Mouse (Mus musculus): ENCODE results near the gene Psmd3. TPM values are rescaled to one million over a fixed set of nuclear protein-coding genes. Genes with fewer than 3 reads are reported as not detected.

Gene Psmd3
- polyA plus RNA-seq, 1 experiment from 2014 or later = 185 TPM

- H3K9ac ChIP-seq (replicated peaks) = no peak overlapping the region
- no peaks in the 10 kb centered on the region for H3K9me3 ChIP-seq (replicated peaks)
- WGBS = 74% methylated on average over 13 of the region's 13 CpGs
These were observed 10.8 kb downstream of the Psmd3 start for GRCm38 (mm10) chr11:98693201-98693600.

GRCm38 (mm10) chr11:98693746-98694145 lies 11.4 kb downstream of the Psmd3 start:
- no peak for ATAC-seq (ENCODE audit: low FRiP score)
- Histone ChIP-seq H3K4me1 (no peaks in the 10 kb centered on the region), H3K9me3 (replicated peaks) (no peaks in the 10 kb centered on the region), H3K4me3 (replicated peaks) (no peak overlapping the region), H3K9ac (replicated peaks) (no peak overlapping the region), H3K36me3 (peaks cover 78% of the 10 kb centered on the region), H3K27me3 (replicated peaks) (no peaks in the 10 kb centered on the region), H3K4me2 (no peak overlapping the region), H3K27ac (replicated peaks) (no peak overlapping the region)
- WGBS = 94% methylated on average over 9 of the region's 9 CpGs

More at GRCm38 (mm10) chr11:98693201-98693600, 10.8 kb downstream of the Psmd3 start:
- Histone ChIP-seq H3K4me3 (replicated peaks) (no peak overlapping the region), H3K36me3 (peaks cover 81% of the 10 kb centered on the region), H3K27ac (replicated peaks) (no peak overlapping the region), H3K27me3 (replicated peaks) (no peaks in the 10 kb centered on the region), H3K4me1 (no peaks in the 10 kb centered on the region), H3K4me2 (no peak overlapping the region)
- ATAC-seq (ENCODE audit: low FRiP score) = no peak

- Histone ChIP-seq H3K9ac (replicated peaks) (no peak overlapping the region), H3K36me3 (peaks cover 75% of the 10 kb centered on the region), H3K9me3 (replicated peaks) (no peaks in the 10 kb centered on the region), H3K27ac (replicated peaks) (no peak overlapping the region), H3K27me3 (replicated peaks) (no peaks in the 10 kb centered on the region), H3K4me1 (no peaks in the 10 kb centered on the region), H3K4me2 (no peak overlapping the region), H3K4me3 (replicated peaks) (no peak overlapping the region)
- no peak for ATAC-seq (ENCODE audit: low FRiP score)
- WGBS = 84% methylated on average over 9 of the region's 9 CpGs
These were observed 11.9 kb downstream of the Psmd3 start for GRCm38 (mm10) chr11:98694301-98694700.

GRCm38 (mm10) chr11:98695408-98695807 lies 13.1 kb downstream of the Psmd3 start:
- no peaks in the 10 kb centered on the region for H3K9me3 ChIP-seq (replicated peaks)
- 79% methylated on average over 14 of the region's 14 CpGs for WGBS
- no peak overlapping the region for H3K9ac ChIP-seq (replicated peaks)
- no peak overlapping the region for H3K4me2 ChIP-seq
- ATAC-seq (ENCODE audit: low FRiP score) = no peak
- H3K4me1 ChIP-seq = no peaks in the 10 kb centered on the region
- peaks cover 64% of the 10 kb centered on the region for H3K36me3 ChIP-seq
- H3K4me3 ChIP-seq (replicated peaks) = no peak overlapping the region
- no peaks in the 10 kb centered on the region for H3K27me3 ChIP-seq (replicated peaks)
- H3K27ac ChIP-seq (replicated peaks) = no peak overlapping the region

GRCm38 (mm10) chr11:98696454-98697216 lies 14.3 kb downstream of the Psmd3 start:
- peaks cover 52% of the 10 kb centered on the region for H3K36me3 ChIP-seq
- H3K9ac ChIP-seq (replicated peaks) = no peak overlapping the region
- no peak overlapping the region for H3K4me2 ChIP-seq
- H3K9me3 ChIP-seq (replicated peaks) = no peaks in the 10 kb centered on the region
- H3K4me1 ChIP-seq = no peaks in the 10 kb centered on the region
- no peak overlapping the region for H3K27ac ChIP-seq (replicated peaks)
- no peak overlapping the region for H3K4me3 ChIP-seq (replicated peaks)
- H3K27me3 ChIP-seq (replicated peaks) = no peaks in the 10 kb centered on the region
- WGBS = 85% methylated on average over 14 of the region's 14 CpGs
- ATAC-seq (ENCODE audit: low FRiP score) = no peak

- Histone ChIP-seq H3K27me3 (replicated peaks) (no peaks in the 10 kb centered on the region), H3K27ac (replicated peaks) (no peak overlapping the region), H3K4me3 (replicated peaks) (no peak overlapping the region), H3K9ac (replicated peaks) (no peak overlapping the region), H3K4me2 (no peak overlapping the region), H3K9me3 (replicated peaks) (no peaks in the 10 kb centered on the region), H3K36me3 (peaks cover 46% of the 10 kb centered on the region), H3K4me1 (no peaks in the 10 kb centered on the region)
- ATAC-seq (ENCODE audit: low FRiP score) = no peak
- 90% methylated on average over 12 of the region's 12 CpGs for WGBS
These were observed 14.9 kb downstream of the Psmd3 start for GRCm38 (mm10) chr11:98697225-98697624.

GRCm38 (mm10) chr11:98698849-98699640 lies 16.7 kb downstream of the Psmd3 start:
- Histone ChIP-seq H3K36me3 (peaks cover 27% of the 10 kb centered on the region), H3K9me3 (replicated peaks) (no peaks in the 10 kb centered on the region), H3K9ac (replicated peaks) (no peak overlapping the region), H3K4me1 (no peaks in the 10 kb centered on the region), H3K27ac (replicated peaks) (no peak overlapping the region), H3K4me2 (no peak overlapping the region), H3K4me3 (replicated peaks) (no peak overlapping the region), H3K27me3 (replicated peaks) (no peaks in the 10 kb centered on the region)
- ATAC-seq (ENCODE audit: low FRiP score) = no peak
- 86% methylated on average over 16 of the region's 16 CpGs for WGBS

GRCm38 (mm10) chr11:98699911-98700310 lies 17.6 kb downstream of the Psmd3 start:
- no peaks in the 10 kb centered on the region for H3K27me3 ChIP-seq (replicated peaks)

GRCm38 (mm10) chr11:98701213-98701670 lies 18.9 kb downstream of the Psmd3 start, which contains the start of gene Csf3:
Gene Csf3, plus strand, starts transcription at chr11:98701263.
- H3K27me3 ChIP-seq (replicated peaks) = no peaks in the 10 kb centered on the region
- H3K27ac ChIP-seq (replicated peaks) = no peak within 1 kb of the TSS
- H3K36me3 ChIP-seq = peaks cover 25% of the 10 kb centered on the region
- no peak within 1 kb of the TSS for H3K4me2 ChIP-seq
- H3K9me3 ChIP-seq (replicated peaks) = no peaks in the 10 kb centered on the region
- no peak for ATAC-seq (ENCODE audit: low FRiP score)
- 41% methylated on average over 10 of the region's 10 CpGs for WGBS
- no peak within 1 kb of the TSS for H3K9ac ChIP-seq (replicated peaks)
- no peak within 1 kb of the TSS for H3K4me3 ChIP-seq (replicated peaks)
- H3K4me1 ChIP-seq = no peaks in the 10 kb centered on the region

More at GRCm38 (mm10) chr11:98699911-98700310, 17.6 kb downstream of the Psmd3 start:
- H3K4me1 ChIP-seq = no peaks in the 10 kb centered on the region
- H3K4me2 ChIP-seq = no peak overlapping the region
- 0 out of 2 replicates have a peak, but pooled peaks have one; percentile 46 for ATAC-seq (ENCODE audit: low FRiP score)
- H3K36me3 ChIP-seq = peaks cover 25% of the 10 kb centered on the region
- H3K27ac ChIP-seq (replicated peaks) = no peak overlapping the region
- H3K9ac ChIP-seq (replicated peaks) = no peak overlapping the region
- 46% methylated on average over 4 of the region's 4 CpGs for WGBS
- no peaks in the 10 kb centered on the region for H3K9me3 ChIP-seq (replicated peaks)
- no peak overlapping the region for H3K4me3 ChIP-seq (replicated peaks)

GRCm38 (mm10) chr11:98702323-98702722 lies 20.0 kb downstream of the Psmd3 start:
- Histone ChIP-seq H3K9me3 (replicated peaks) (no peaks in the 10 kb centered on the region), H3K4me1 (peaks cover 4% of the 10 kb centered on the region; the same call in 1 of the 2 replicates), H3K36me3 (peaks cover 29% of the 10 kb centered on the region), H3K27me3 (replicated peaks) (no peaks in the 10 kb centered on the region), H3K27ac (replicated peaks) (no peak overlapping the region), H3K9ac (replicated peaks) (no peak overlapping the region), H3K4me3 (replicated peaks) (no peak overlapping the region), H3K4me2 (no peak overlapping the region)
- 75% methylated on average over 5 of the region's 5 CpGs for WGBS
- ATAC-seq (ENCODE audit: low FRiP score) = no peak

- Histone ChIP-seq H3K4me3 (replicated peaks) (no peak overlapping the region), H3K27me3 (replicated peaks) (no peaks in the 10 kb centered on the region), H3K9me3 (replicated peaks) (no peaks in the 10 kb centered on the region), H3K9ac (replicated peaks) (no peak overlapping the region), H3K36me3 (peaks cover 55% of the 10 kb centered on the region), H3K27ac (replicated peaks) (no peak overlapping the region), H3K4me1 (peaks cover 22% of the 10 kb centered on the region), H3K4me2 (no peak overlapping the region)
- WGBS = 88% methylated on average over 10 of the region's 10 CpGs
- ATAC-seq (ENCODE audit: low FRiP score) = no peak
These were observed 22.7 kb downstream of the Psmd3 start for GRCm38 (mm10) chr11:98705021-98705420.
